Mouse (Mus musculus) G1E (cell line): ENCODE results near the gene Akt3.

ENCODE experiments used
- CTCF ChIP-seq: IDR thresholded peaks from 2 replicates; pipeline ENCODE4 v1.5.1; 2012; ENCODE audit warnings: low read depth, low read length, inconsistent platforms, mixed read lengths
- GATA1 ChIP-seq: IDR thresholded peaks from 2 replicates; pipeline ENCODE4 v1.6.1; 2012; ENCODE audit warnings: borderline replicate concordance, low read length, inconsistent platforms, mixed read lengths
- GATA2 ChIP-seq: IDR thresholded peaks from 2 replicates; pipeline ENCODE4 v1.6.1; 2012; ENCODE audit warnings: low read depth, low read length, inconsistent platforms, borderline replicate concordance

DNA sequence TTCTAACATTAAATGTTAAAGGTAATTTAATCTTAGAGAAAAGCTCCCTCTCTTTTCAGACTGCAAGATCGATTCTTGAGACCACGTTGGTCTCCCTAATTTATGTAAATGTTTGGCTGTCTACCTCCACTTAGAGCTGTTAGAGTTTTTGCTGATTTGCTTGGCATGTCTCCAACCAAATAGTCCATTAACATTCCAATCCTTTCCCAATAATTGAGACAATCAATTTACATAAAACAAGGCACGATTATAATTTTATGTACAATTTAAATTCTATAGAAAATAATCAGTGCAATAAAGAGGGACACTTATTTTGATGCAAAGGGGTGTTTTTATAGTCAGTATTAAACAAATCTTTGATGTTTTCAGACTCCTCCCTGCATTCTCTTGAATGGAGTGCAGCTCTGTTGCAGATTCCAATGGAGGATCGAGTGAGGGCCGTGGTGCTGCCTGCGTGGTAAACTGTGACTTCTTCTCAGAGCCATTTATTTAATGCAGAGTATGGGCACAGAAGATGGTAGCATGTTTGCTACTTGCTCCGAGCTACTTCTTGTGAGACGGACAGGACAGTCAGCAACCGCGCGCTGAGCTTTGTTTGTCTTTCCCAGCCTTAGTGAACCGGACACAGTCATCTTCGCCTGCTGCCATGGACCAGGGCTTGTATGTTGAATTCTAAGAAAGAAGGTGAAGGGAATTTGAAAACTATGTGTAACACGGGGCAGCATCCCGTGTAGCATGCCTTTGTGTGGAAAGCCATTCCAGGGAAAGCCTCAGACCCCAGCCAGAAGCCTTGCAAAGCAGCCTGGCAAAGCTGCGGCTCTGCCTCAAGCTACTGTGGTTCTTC is 287.1 kb downstream of the Akt3 start:
- TF ChIP-seq CTCF, result no peak
- no peak for TF ChIP-seq GATA2
- no peak for TF ChIP-seq GATA1
